Mouse (Mus musculus): ENCODE results near the gene Top2b. TPM values are rescaled to one million over a fixed set of nuclear protein-coding genes. Genes with fewer than 3 reads are reported as not detected.

The Top2b gene
- total RNA-seq (2015) = 99.8 and 125 TPM in 2 replicates
- 107 and 119 TPM in 2 replicates for total RNA-seq (2017)

- ATAC-seq (ENCODE audit: poor library complexity, severe bottlenecking) = peak; percentile 87
Measured at GRCm38 (mm10) chr14:16364878-16365337, at the start of gene Top2b. Gene Top2b (plus strand): TSS chr14:16365179.

DNA sequence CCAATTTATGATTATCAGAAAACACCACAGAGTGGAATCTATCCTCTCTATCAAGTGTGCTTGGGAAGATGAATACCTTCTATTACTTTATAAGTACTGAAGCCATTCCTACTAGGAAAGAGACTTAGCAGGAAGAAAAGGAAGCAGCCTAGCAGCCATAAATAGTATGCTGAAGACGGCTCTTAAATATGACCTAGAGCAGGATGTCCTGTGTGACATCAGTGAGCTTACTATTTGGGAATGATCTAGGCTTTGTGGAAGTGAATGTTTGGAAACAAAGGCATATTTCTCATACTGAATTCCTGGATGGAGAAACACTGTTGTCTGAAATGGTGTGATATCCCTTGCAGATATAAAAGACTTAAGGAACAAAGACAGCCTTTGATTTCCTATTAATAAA lies 48.3 kb upstream of the Top2b start:
- ATAC-seq (ENCODE audit: poor library complexity, severe bottlenecking) = no peak

DNA sequence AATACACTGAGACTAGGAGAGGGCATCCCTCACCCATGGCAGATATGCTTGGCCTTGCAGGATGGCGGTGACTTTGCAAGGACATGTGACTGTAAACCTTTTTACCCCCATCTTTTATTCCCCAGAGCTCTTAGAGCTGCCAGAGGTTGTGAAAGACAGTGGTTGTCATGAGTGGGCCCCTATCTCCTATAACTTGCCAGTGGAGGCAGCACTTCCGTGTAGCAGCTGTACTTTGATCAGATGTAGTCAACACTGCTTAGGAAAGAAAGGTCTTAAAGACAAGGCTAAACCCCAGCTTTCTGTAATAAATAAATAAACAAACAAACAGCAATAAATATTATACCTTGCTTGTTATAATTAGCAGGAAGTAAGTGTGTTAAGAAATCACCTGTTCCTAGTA lies 45.2 kb upstream of the Top2b start:
- ATAC-seq (ENCODE audit: poor library complexity, severe bottlenecking) = no peak

DNA sequence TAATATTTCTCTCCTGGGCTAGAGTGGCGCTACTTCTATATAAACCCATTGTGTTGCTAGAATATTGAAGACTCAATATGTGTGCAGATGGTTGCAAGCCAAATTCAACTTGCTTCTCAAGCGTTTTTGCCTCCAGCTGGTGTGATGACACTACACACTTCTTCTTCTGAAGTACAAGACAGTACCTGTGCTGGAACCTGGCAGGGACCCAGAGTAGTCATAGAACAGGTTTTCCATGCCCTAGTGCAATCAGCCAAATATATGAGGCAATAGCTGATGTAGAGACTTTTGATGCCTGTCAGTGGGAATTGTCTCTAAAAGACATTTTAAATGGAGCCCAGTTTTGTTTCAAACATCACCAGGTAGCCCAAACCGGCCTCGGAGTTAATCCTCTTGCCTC lies 40.6 kb upstream of the Top2b start:
- ATAC-seq (ENCODE audit: poor library complexity, severe bottlenecking) = no peak

DNA sequence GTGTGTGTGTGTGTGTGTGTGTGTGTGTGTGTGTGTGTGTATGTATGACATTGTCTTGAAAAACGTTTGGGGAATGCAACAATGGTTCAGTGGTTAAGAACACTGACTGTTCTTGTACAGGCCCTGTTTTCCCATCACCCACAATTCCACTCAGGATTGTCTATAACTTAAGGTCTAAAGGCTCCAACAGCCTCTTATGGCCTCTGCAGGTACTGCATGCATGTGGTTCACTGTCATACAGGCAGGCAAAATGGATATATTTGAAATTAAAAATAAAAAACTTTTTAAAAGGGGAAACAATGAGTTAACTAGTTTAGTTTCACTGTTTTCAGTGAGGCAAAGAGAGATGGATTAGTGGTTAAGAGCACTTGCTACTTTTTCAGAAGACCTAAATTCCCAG lies 39.8 kb upstream of the Top2b start:
- no peak for ATAC-seq (ENCODE audit: poor library complexity, severe bottlenecking)

GRCm38 (mm10) chr14:16328531-16328930 lies 36.4 kb upstream of the Top2b start:
- ATAC-seq (ENCODE audit: poor library complexity, severe bottlenecking) = no peak

DNA sequence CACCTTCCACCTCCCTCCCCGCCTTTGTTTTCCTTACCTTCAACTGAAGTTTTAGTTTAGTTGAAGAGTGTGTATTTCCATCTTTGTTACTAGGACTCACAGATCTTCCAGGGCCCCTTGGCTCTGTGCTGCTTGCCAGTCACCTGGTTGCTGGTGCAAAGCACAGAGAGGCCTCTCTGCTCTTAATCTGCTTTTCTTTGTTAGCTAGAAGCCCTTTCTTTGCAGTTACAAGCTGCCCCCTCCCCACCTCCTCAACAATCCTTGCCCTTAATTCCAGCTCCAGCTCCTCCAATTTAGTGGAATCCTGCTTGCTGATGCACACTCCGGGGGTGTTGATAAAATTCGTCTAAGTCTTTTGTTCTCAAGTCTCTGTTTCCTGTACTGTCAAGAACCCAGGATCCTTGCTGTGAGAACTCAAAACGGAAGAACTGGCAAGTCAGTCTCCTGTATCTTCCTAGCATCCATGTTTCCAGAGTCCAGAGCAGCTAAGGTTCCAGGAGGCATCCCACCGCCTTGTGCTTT lies 36.0 kb upstream of the Top2b start:
- ATAC-seq (ENCODE audit: poor library complexity, severe bottlenecking) = no peak

GRCm38 (mm10) chr14:16329756-16330155 lies 35.2 kb upstream of the Top2b start:
- ATAC-seq (ENCODE audit: poor library complexity, severe bottlenecking) = peak; percentile 35; the same call in 1 of the 2 replicates

GRCm38 (mm10) chr14:16334260-16334659 lies 30.7 kb upstream of the Top2b start:
- no peak for ATAC-seq (ENCODE audit: poor library complexity, severe bottlenecking)

GRCm38 (mm10) chr14:16335835-16336417 lies 29.1 kb upstream of the Top2b start:
- no peak for ATAC-seq (ENCODE audit: poor library complexity, severe bottlenecking)

DNA sequence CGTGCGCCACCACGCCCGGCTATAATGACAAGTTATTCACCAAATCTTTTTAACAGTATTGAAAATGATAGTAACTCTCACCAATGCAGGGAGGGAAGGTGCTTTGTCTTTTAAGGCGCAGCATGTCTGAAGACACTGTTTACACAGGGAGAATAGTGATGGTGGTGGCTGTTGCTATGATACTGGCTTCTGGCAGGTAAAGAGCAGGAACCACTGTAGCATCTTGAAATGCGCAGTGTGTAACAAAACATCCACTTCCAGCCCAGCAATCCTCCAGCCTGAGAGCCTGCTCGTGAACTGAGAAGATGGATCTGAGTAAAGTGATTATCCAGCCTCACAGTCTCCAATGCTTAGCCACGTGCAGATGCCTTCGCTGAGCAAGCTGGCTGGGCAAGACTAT lies 17.5 kb upstream of the Top2b start:
- ATAC-seq (ENCODE audit: poor library complexity, severe bottlenecking) = no peak

DNA sequence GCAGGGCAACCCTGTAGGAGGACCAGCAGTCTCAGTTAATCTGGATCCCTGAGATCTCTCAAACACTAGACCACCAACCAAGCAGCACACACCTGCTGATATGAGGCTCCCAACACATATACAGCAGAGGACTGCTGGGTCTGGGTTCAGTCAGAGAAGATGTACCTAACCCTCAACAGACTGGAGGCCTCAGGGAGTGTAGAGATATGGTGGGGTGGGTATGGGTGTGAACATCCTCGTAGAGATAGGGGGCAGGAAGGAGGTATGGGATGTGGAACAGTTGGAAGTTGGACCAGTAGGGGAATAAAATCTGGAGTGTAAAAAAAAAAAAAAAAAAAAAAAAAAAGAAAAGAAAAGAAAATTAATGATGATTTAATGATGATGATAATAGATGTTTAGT lies 5.3 kb upstream of the Top2b start:
- ATAC-seq (ENCODE audit: poor library complexity, severe bottlenecking) = no peak

DNA sequence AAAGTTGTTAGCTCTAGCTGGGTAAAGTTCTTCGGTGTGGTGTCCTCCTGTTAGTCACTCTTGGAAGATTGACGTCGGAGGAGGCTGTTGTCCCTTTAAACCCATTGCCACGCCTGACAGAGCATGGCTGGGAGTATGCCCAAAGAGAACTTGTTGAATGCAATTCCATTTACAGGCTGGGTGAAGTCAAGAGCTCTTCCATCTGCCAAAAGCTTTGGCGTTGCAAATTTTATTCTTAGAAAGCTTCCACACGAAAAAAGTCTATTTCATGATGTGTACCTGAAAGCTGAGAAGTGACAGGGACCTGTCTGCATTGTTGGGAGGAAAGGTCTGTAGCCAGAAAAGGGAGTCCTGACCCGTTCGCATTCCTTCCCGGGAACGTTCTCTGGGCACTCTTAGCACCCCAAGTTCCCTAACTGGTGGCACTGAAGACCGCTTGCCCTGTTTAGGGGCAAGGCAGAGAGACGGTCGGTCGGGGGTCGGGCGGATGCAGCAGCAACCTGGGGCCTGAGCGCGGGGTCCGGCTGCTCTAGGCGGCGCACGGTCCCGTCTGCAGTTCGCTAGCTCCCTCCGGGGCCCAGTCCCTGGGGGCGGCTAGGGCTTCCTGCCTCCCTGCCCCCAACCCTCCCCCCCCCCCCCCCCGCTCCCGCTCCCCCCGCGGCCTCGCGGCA lies 683 bp upstream of the Top2b start:
- peak; percentile 26 for ATAC-seq (ENCODE audit: poor library complexity, severe bottlenecking)

- ATAC-seq (ENCODE audit: poor library complexity, severe bottlenecking) = peak; percentile 44
Measured at GRCm38 (mm10) chr14:16365362-16366173, 589 bp downstream of the Top2b start.

GRCm38 (mm10) chr14:16366174-16366889 lies 1.4 kb downstream of the Top2b start:
- peak; percentile 2; the same call in 1 of the 2 replicates for ATAC-seq (ENCODE audit: poor library complexity, severe bottlenecking)

GRCm38 (mm10) chr14:16366986-16367385 lies 2.0 kb downstream of the Top2b start:
- no peak for ATAC-seq (ENCODE audit: poor library complexity, severe bottlenecking)

GRCm38 (mm10) chr14:16372761-16373160 lies 7.8 kb downstream of the Top2b start:
- peak; percentile 76 for ATAC-seq (ENCODE audit: poor library complexity, severe bottlenecking)

DNA sequence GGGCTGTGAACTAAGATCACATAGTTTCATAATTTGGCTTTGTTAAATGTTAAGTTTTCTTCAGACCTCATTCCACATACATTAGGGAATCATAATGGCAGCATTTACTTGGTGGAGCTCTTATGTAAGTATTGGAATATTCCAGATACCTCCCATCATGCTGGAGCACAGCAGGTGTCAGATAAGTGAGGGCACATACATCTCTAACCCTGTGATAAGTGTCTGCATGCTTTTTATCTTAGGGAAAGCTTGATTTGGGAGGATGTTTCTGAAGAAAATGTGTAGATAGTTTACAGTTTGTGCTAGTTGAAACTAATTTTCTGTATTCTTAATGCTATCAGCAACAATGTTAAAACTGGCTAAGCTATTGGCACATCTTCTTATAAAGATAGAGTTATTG lies 8.2 kb downstream of the Top2b start:
- ATAC-seq (ENCODE audit: poor library complexity, severe bottlenecking) = 0 out of 2 replicates have a peak, but pooled peaks have one; percentile 7

DNA sequence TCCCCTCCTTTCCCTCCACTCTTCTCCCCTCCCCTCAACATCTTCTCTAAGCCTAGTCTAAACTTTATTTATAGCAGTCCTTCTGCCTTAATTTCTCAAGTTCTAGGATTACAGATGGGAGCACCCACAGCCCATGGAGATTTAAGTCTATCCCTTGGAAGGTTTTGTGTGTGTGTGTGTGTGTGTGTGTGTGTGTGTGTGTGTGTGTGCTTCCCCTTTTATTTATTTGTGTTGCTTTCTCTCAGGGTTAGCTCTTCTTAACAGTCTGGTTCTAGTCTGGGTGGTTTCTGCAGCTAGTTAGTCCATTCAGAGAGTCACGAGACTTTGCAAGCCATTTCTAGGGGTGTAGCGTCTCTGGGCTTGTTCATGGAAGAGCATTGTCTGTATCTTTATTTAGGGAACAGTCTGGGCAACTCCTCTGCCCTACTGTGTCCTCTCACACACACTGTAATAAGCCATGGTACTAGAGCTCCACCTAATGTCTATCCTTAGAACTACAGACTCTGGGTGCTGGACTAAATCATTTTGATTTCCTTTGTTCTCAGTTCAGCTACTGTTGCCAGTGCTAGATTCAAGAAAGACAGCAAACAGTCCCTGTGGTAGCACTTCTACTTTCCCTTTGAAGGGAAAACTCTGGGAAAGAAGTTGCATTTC lies 15.1 kb downstream of the Top2b start:
- peak; percentile 97 for ATAC-seq (ENCODE audit: poor library complexity, severe bottlenecking)

GRCm38 (mm10) chr14:16384783-16385182 lies 19.8 kb downstream of the Top2b start:
- no peak for ATAC-seq (ENCODE audit: poor library complexity, severe bottlenecking)
